Mouse (Mus musculus): Measurements from ENCODE around the gene Fbxo8. TPM values are rescaled to one million over a fixed set of nuclear protein-coding genes. Genes with fewer than 3 reads are reported as not detected.

Fbxo8 gene
- polyA plus RNA-seq, 1 experiment from 2014 or later: 37.0 TPM

DNA sequence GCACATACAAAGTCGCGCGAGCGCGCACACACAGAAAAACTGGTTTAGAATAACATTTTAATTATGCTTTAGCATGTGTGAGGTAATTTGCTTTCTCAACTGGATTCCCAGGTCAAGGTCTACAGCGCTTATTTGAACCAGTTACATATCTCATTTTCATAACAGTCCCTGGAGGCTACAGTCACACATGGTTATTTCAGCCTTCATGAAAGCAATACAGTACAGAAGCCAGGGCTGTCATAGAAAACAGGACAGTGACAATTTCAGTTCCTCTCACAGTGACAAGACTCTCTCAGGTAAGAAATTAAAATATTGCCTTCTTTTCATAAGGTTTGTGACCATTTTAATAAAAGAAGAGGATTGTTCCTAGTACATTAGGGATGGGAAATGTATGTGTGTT is 66.4 kb downstream of the Fbxo8 start:
- 0 out of 2 replicates have a peak, but pooled peaks cover 8% of the 10 kb centered on the region for H3K27me3 ChIP-seq (ENCODE audit: control insufficient read depth, insufficient read depth, low read length)
- DNase-seq (ENCODE audit: low spot score) (no peak), ATAC-seq (ENCODE audit: insufficient read depth, low FRiP score, low TSS enrichment) (no peak)
- H3K4me1 ChIP-seq (ENCODE audit: control insufficient read depth, insufficient read depth, low read length): peaks cover 6% of the 10 kb centered on the region
- no peak overlapping the region for H3K27ac ChIP-seq (ENCODE audit: low read depth, low read length)
- no peak overlapping the region for H3K9ac ChIP-seq (ENCODE audit: low read length)
- H3K9me3 ChIP-seq (ENCODE audit: control insufficient read depth, low read length): no peaks in the 10 kb centered on the region
- no peak overlapping the region for H3K4me2 ChIP-seq (ENCODE audit: low read depth)
- no peak overlapping the region for H3K4me3 ChIP-seq (ENCODE audit: low read depth, low read length)
- no peaks in the 10 kb centered on the region for H3K36me3 ChIP-seq (ENCODE audit: control insufficient read depth, insufficient read depth, low read length)
- WGBS: 96% methylated on average over 6 of the region's 6 CpGs

DNA sequence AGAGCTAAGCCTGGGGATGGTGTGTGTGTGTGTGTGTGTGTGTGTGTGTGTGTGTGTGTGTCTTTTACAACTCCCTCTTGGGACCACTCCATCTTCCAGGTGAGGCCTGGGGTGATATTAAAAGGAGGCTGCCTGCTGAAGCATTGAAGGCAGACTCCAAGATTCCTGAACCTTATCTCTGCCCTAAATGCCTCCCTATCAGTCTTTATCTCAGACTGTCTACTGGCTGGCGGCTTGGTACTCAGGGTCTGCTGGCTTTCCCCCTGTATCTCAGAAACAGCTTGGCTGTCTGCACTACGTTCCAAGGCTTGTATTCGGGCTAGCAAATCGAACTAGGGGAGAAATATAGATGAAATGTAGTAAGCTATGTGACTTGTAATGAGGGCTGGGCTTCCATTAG is 68.2 kb downstream of the Fbxo8 start:
- WGBS: 37% methylated on average over 4 of the region's 4 CpGs
- Histone ChIP-seq H3K27ac (ENCODE audit: low read depth, low read length) (no peak overlapping the region), H3K4me3 (ENCODE audit: low read depth, low read length) (no peak overlapping the region), H3K27me3 (ENCODE audit: control insufficient read depth, insufficient read depth, low read length) (0 out of 2 replicates have a peak, but pooled peaks cover 8% of the 10 kb centered on the region), H3K9ac (ENCODE audit: low read length) (no peak overlapping the region), H3K9me3 (ENCODE audit: control insufficient read depth, low read length) (no peaks in the 10 kb centered on the region), H3K4me2 (ENCODE audit: low read depth) (no peak overlapping the region), H3K4me1 (ENCODE audit: control insufficient read depth, insufficient read depth, low read length) (peaks cover 11% of the 10 kb centered on the region), H3K36me3 (ENCODE audit: control insufficient read depth, insufficient read depth, low read length) (no peaks in the 10 kb centered on the region)
- ATAC-seq (ENCODE audit: insufficient read depth, low FRiP score, low TSS enrichment) (no peak), DNase-seq (ENCODE audit: low spot score) (no peak)

DNA sequence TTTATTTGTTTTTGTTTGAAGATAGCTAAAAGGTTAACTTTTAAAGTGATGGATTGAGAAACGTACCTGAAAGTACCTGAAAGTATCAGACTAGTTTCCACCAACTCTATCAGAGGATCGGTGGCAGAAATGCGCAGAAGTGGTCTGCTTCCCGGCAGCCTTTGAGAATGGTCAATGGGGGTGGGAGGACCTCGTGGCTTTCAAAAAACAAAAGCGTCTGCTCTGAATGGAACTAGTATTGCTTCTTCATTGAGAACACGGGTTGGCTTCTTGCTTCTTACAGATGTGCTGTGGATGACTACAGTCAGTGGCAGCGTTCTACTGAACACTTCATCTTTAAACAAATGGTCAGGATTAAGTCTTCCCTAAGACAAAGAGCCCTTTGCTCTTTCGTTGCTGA is 68.7 kb downstream of the Fbxo8 start:
- Histone ChIP-seq H3K9ac (ENCODE audit: low read length) (no peak overlapping the region), H3K27ac (ENCODE audit: low read depth, low read length) (no peak overlapping the region), H3K9me3 (ENCODE audit: control insufficient read depth, low read length) (no peaks in the 10 kb centered on the region), H3K27me3 (ENCODE audit: control insufficient read depth, insufficient read depth, low read length) (0 out of 2 replicates have a peak, but pooled peaks cover 8% of the 10 kb centered on the region), H3K4me2 (ENCODE audit: low read depth) (no peak overlapping the region), H3K4me3 (ENCODE audit: low read depth, low read length) (no peak overlapping the region), H3K36me3 (ENCODE audit: control insufficient read depth, insufficient read depth, low read length) (no peaks in the 10 kb centered on the region), H3K4me1 (ENCODE audit: control insufficient read depth, insufficient read depth, low read length) (peaks cover 11% of the 10 kb centered on the region)
- peak; percentile 12 for DNase-seq (ENCODE audit: low spot score)
- no peak for ATAC-seq (ENCODE audit: insufficient read depth, low FRiP score, low TSS enrichment)
- 11% methylated on average over 9 of the region's 9 CpGs for WGBS

DNA sequence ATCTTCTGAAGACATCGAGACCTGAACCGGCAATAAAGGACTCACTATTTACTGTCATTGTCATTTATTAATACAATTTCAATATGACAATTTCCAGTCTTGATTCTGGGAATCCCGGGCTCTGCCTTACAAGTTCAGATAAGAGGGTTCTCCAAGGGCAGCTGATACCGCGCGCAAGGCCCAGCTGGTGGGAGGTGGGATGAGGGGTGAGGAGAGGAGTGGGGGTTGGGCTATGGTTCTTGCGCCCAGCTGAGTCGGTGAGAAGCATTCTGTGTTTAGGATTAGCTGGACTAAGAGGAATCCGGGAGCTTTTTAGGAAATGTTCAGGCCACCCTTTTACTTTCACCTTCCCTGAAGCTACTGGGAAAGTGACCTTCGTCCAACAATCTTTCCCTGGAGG is 69.8 kb downstream of the Fbxo8 start:
- ATAC-seq (ENCODE audit: insufficient read depth, low FRiP score, low TSS enrichment): no peak
- WGBS: 12% methylated on average over 10 of the region's 10 CpGs
- Histone ChIP-seq H3K9me3 (ENCODE audit: control insufficient read depth, low read length) (no peaks in the 10 kb centered on the region), H3K36me3 (ENCODE audit: control insufficient read depth, insufficient read depth, low read length) (no peaks in the 10 kb centered on the region), H3K9ac (ENCODE audit: low read length) (no peak overlapping the region), H3K4me3 (ENCODE audit: low read depth, low read length) (no peak overlapping the region), H3K27me3 (ENCODE audit: control insufficient read depth, insufficient read depth, low read length) (0 out of 2 replicates have a peak, but pooled peaks cover 8% of the 10 kb centered on the region), H3K27ac (ENCODE audit: low read depth, low read length) (no peak overlapping the region), H3K4me1 (ENCODE audit: control insufficient read depth, insufficient read depth, low read length) (peaks cover 11% of the 10 kb centered on the region), H3K4me2 (ENCODE audit: low read depth) (no peak overlapping the region)
- DNase-seq (ENCODE audit: low spot score): peak; percentile 27

DNA sequence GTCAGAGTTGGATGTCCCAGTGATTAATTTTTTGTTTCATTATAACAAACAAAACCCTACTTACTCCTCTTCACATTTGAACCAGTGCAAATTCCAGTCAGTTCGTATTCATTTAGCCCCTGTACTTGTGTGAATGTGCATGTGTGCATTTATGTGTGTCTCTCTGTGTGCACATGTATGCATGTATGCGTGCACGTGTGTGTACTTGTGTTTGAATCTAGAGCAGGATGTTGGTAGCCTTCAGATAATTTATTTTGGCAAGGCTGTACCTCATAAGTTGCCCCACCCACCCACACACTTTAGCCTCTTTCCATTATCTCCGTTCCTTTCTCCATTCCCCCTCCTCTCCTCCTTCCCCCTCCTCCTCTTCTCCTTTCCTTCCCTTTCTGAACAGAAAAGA is 70.2 kb downstream of the Fbxo8 start:
- Histone ChIP-seq H3K4me3 (ENCODE audit: low read depth, low read length) (no peak overlapping the region), H3K9ac (ENCODE audit: low read length) (no peak overlapping the region), H3K27ac (ENCODE audit: low read depth, low read length) (no peak overlapping the region), H3K27me3 (ENCODE audit: control insufficient read depth, insufficient read depth, low read length) (0 out of 2 replicates have a peak, but pooled peaks cover 8% of the 10 kb centered on the region), H3K9me3 (ENCODE audit: control insufficient read depth, low read length) (no peaks in the 10 kb centered on the region), H3K36me3 (ENCODE audit: control insufficient read depth, insufficient read depth, low read length) (no peaks in the 10 kb centered on the region), H3K4me1 (ENCODE audit: control insufficient read depth, insufficient read depth, low read length) (peaks cover 11% of the 10 kb centered on the region), H3K4me2 (ENCODE audit: low read depth) (no peak overlapping the region)
- ATAC-seq (ENCODE audit: insufficient read depth, low FRiP score, low TSS enrichment): no peak
- WGBS: 26% methylated on average over 4 of the region's 4 CpGs
- no peak for DNase-seq (ENCODE audit: low spot score)

DNA sequence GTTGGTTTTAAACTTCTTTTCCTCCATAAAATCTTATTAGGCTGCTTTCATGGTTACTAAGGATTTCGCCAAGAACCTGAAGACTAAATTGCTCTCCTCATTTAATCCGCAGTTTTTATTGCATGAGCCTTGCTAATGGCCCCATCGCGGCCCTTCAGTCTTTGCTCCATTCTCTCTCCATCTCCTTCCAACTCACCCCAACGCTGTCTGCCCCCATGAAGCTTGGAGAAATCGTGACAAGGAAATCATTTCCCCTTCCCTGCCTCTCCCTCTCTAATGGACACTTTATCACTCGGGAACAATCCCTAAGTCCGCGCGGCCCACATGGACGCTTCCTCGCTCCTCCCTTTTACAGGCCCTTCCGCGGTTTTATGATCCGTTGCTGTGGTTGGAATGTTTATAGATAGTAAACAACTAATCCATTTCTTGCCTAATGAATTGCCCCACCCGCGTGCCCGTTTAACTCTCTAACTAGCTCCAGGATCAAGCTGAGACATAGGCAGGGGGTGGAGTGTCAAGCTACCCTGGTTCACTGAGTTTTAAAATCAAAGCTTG is 71.7 kb downstream of the Fbxo8 start:
- Histone ChIP-seq H3K4me1 (ENCODE audit: control insufficient read depth, insufficient read depth, low read length) (peaks cover 11% of the 10 kb centered on the region), H3K9me3 (ENCODE audit: control insufficient read depth, low read length) (no peaks in the 10 kb centered on the region), H3K36me3 (ENCODE audit: control insufficient read depth, insufficient read depth, low read length) (no peaks in the 10 kb centered on the region), H3K9ac (ENCODE audit: low read length) (no peak overlapping the region), H3K4me2 (ENCODE audit: low read depth) (peak overlapping the region; percentile 36), H3K27ac (ENCODE audit: low read depth, low read length) (no peak overlapping the region), H3K27me3 (ENCODE audit: control insufficient read depth, insufficient read depth, low read length) (0 out of 2 replicates have a peak, but pooled peaks cover 8% of the 10 kb centered on the region), H3K4me3 (ENCODE audit: low read depth, low read length) (no peak overlapping the region)
- DNase-seq (ENCODE audit: low spot score) (peak; percentile 41), ATAC-seq (ENCODE audit: insufficient read depth, low FRiP score, low TSS enrichment) (no peak)
- WGBS: 1% methylated on average over 18 of the region's 18 CpGs

DNA sequence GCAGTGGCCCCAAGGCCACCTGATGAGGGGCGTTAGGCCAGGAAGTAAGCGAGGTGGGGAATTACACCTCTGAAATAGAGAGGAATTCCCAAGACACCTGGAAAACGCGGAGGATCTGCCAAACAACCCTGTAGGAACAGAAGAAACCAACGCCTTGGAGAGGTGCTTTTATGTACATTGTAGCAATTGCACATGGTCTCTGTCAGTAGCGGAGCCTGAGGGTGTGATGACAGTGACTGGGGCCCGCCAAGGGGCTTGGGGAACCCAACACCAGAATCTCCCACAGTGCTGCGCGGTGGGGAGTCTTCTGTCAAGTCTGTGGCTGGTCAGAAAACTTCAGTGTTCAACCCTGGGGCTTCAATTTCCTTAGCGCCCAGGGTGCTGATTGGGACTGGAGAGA is 72.5 kb downstream of the Fbxo8 start:
- no peak overlapping the region for H3K27ac ChIP-seq (ENCODE audit: low read depth, low read length)
- no peaks in the 10 kb centered on the region for H3K9me3 ChIP-seq (ENCODE audit: control insufficient read depth, low read length)
- no peak for ATAC-seq (ENCODE audit: insufficient read depth, low FRiP score, low TSS enrichment)
- peak overlapping the region; percentile 36 for H3K4me2 ChIP-seq (ENCODE audit: low read depth)
- peak; percentile 16 for DNase-seq (ENCODE audit: low spot score)
- 0 out of 2 replicates have a peak, but pooled peaks cover 8% of the 10 kb centered on the region for H3K27me3 ChIP-seq (ENCODE audit: control insufficient read depth, insufficient read depth, low read length)
- WGBS: 6% methylated on average over 10 of the region's 10 CpGs
- H3K4me3 ChIP-seq (ENCODE audit: low read depth, low read length): no peak overlapping the region
- peaks cover 11% of the 10 kb centered on the region for H3K4me1 ChIP-seq (ENCODE audit: control insufficient read depth, insufficient read depth, low read length)
- no peak overlapping the region for H3K9ac ChIP-seq (ENCODE audit: low read length)
- no peaks in the 10 kb centered on the region for H3K36me3 ChIP-seq (ENCODE audit: control insufficient read depth, insufficient read depth, low read length)

DNA sequence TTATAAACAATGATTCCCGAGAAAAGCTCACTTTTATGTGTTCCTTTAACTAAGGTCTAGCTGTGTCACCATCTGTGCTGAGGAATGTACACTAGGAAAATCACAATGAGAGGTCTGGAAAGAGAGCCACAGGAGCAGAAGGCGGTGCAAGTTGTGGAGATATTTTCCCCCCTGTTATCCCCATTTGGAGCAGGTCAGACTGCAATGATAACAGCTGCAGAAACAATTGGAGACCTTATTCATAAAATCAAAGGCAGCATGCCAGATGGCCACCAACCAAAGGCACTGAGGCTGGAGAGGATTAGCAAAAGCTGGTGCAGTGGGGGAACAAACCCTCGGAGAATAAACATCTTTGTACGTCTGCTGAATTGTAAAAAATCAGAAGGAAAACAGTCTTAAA is 78.3 kb downstream of the Fbxo8 start:
- no peaks in the 10 kb centered on the region for H3K4me1 ChIP-seq (ENCODE audit: control insufficient read depth, insufficient read depth, low read length)
- no peak overlapping the region for H3K9ac ChIP-seq (ENCODE audit: low read length)
- peak; percentile 19 for DNase-seq (ENCODE audit: low spot score)
- no peak overlapping the region for H3K4me2 ChIP-seq (ENCODE audit: low read depth)
- H3K9me3 ChIP-seq (ENCODE audit: control insufficient read depth, low read length): no peaks in the 10 kb centered on the region
- no peak overlapping the region for H3K4me3 ChIP-seq (ENCODE audit: low read depth, low read length)
- ATAC-seq (ENCODE audit: insufficient read depth, low FRiP score, low TSS enrichment): no peak
- no peak overlapping the region for H3K27ac ChIP-seq (ENCODE audit: low read depth, low read length)
- H3K27me3 ChIP-seq (ENCODE audit: control insufficient read depth, insufficient read depth, low read length): no peaks in the 10 kb centered on the region
- no peaks in the 10 kb centered on the region for H3K36me3 ChIP-seq (ENCODE audit: control insufficient read depth, insufficient read depth, low read length)
- WGBS: 23% methylated on average over 4 of the region's 4 CpGs

DNA sequence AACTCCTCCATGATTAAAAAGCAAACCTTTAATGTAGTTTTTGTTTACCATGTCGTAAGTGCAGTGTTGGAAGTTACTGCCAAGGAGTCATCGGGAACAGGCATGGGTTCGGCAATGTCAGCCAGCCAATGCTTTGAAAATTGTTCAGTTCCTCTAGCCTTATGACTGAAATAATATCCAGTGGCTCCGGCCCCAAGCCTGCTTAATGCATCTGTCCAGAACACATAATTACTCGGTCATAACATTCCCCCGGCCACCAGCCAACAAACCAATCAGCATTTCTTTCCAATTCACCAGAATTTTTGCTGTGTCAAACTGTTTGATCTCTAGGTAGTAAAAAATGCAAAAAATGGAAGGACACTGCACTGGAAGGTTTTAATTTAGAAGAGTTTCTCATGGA is 88.4 kb downstream of the Fbxo8 start:
- H3K4me1 ChIP-seq (ENCODE audit: control insufficient read depth, insufficient read depth, low read length): no peaks in the 10 kb centered on the region
- H3K36me3 ChIP-seq (ENCODE audit: control insufficient read depth, insufficient read depth, low read length): no peaks in the 10 kb centered on the region
- ATAC-seq (ENCODE audit: insufficient read depth, low FRiP score, low TSS enrichment) (no peak), DNase-seq (ENCODE audit: low spot score) (no peak)
- H3K27me3 ChIP-seq (ENCODE audit: control insufficient read depth, insufficient read depth, low read length): no peaks in the 10 kb centered on the region
- no peak overlapping the region for H3K4me3 ChIP-seq (ENCODE audit: low read depth, low read length)
- no peak overlapping the region for H3K9ac ChIP-seq (ENCODE audit: low read length)
- no peak overlapping the region for H3K4me2 ChIP-seq (ENCODE audit: low read depth)
- 83% methylated on average over 6 of the region's 6 CpGs for whole genome bisulfite sequencing
- H3K9me3 ChIP-seq (ENCODE audit: control insufficient read depth, low read length): no peaks in the 10 kb centered on the region
- no peak overlapping the region for H3K27ac ChIP-seq (ENCODE audit: low read depth, low read length)

Data from neural tube, embryonic 11.5 days (tissue).